Mouse (Mus musculus): ENCODE measurements around the gene Gm12258.
A peak's percentile ranks its signal among the peaks of the same experiment; 100 is the strongest.

Gene Gm12258

GRCm38 (mm10) chr11:58901080-58901479 lies 54.1 kb downstream of the Gm12258 start:
- DNase-seq (ENCODE audit: low spot score in 2 of 2): no peak

- DNase-seq (ENCODE audit: low spot score in 2 of 2): peak; percentile 96
Observed at GRCm38 (mm10) chr11:58903511-58904409, 56.8 kb downstream of the Gm12258 start, which contains the start of gene Zfp39. Gene Zfp39 (minus strand): TSS chr11:58904225.

GRCm38 (mm10) chr11:58904410-58904718 lies 57.4 kb downstream of the Gm12258 start:
- DNase-seq (ENCODE audit: low spot score in 2 of 2): no peak

- no peak for DNase-seq (ENCODE audit: low spot score in 2 of 2)
Observed at GRCm38 (mm10) chr11:58904838-58905237, 57.9 kb downstream of the Gm12258 start.
